Mouse (Mus musculus) kidney, adult 9 months (tissue): ENCODE measurements around the gene Tjp1.
A peak's percentile ranks its signal among the peaks of the same experiment; 100 is the strongest.

Experiments used
- DNase-seq: peaks from one replicate; pipeline ENCODE4 v3.0.0; 2022

The Tjp1 gene

GRCm38 (mm10) chr7:65387560-65388175, 139.9 kb downstream of the Tjp1 start:
- DNase-seq: no peak

- DNase-seq: no peak
These were observed 142.8 kb downstream of the Tjp1 start for GRCm38 (mm10) chr7:65384775-65385174.

- no peak for DNase-seq
These were observed 144.9 kb downstream of the Tjp1 start for GRCm38 (mm10) chr7:65382515-65383283.

GRCm38 (mm10) chr7:65381896-65382295, 145.7 kb downstream of the Tjp1 start:
- no peak for DNase-seq

- no peak for DNase-seq
These were observed 146.9 kb downstream of the Tjp1 start for GRCm38 (mm10) chr7:65380716-65381115.

- DNase-seq: no peak
These were observed 148.6 kb downstream of the Tjp1 start for GRCm38 (mm10) chr7:65378818-65379565.

GRCm38 (mm10) chr7:65377521-65377920, 150.1 kb downstream of the Tjp1 start:
- DNase-seq: no peak

GRCm38 (mm10) chr7:65375621-65376020, 152.0 kb downstream of the Tjp1 start:
- no peak for DNase-seq

- DNase-seq: peak; percentile 68
These were observed 152.4 kb downstream of the Tjp1 start for GRCm38 (mm10) chr7:65375176-65375575.

- no peak for DNase-seq
These were observed 154.2 kb downstream of the Tjp1 start for GRCm38 (mm10) chr7:65373336-65373735.

GRCm38 (mm10) chr7:65371765-65372164, 155.8 kb downstream of the Tjp1 start:
- no peak for DNase-seq

- DNase-seq: peak; percentile 94
These were observed 156.6 kb downstream of the Tjp1 start for GRCm38 (mm10) chr7:65370787-65371616.

- peak; percentile 31 for DNase-seq
These were observed 157.2 kb downstream of the Tjp1 start for GRCm38 (mm10) chr7:65370381-65370786.

- no peak for DNase-seq
These were observed 158.5 kb downstream of the Tjp1 start for GRCm38 (mm10) chr7:65369101-65369500.

- peak; percentile 36 for DNase-seq
These were observed 160.0 kb downstream of the Tjp1 start for GRCm38 (mm10) chr7:65367386-65368245.

- no peak for DNase-seq
These were observed 161.4 kb downstream of the Tjp1 start for GRCm38 (mm10) chr7:65366153-65366552.

- no peak for DNase-seq
These were observed 162.0 kb downstream of the Tjp1 start for GRCm38 (mm10) chr7:65365560-65365959.

GRCm38 (mm10) chr7:65360278-65360677, 167.3 kb downstream of the Tjp1 start:
- no peak for DNase-seq

GRCm38 (mm10) chr7:65359774-65360173, 167.8 kb downstream of the Tjp1 start:
- no peak for DNase-seq

- peak; percentile 52 for DNase-seq
These were observed 170.0 kb downstream of the Tjp1 start for GRCm38 (mm10) chr7:65357538-65357937.

- no peak for DNase-seq
These were observed 171.4 kb downstream of the Tjp1 start for GRCm38 (mm10) chr7:65356204-65356603.

GRCm38 (mm10) chr7:65354908-65355307, 172.7 kb downstream of the Tjp1 start:
- DNase-seq: no peak
